Mouse (Mus musculus) liver, adult 2 months (tissue): ENCODE results near the gene Ttc39a.

ENCODE experiments used
- CTCF ChIP-seq: fragments of 200-500 bp; IDR thresholded peaks from 2 replicates; pipeline ENCODE4 v1.5.1; 2011; ENCODE audit warnings: low read depth, low read length, control low read depth
- POLR2A ChIP-seq: fragments of 200-500 bp; IDR thresholded peaks from 2 replicates; pipeline ENCODE4 v1.6.1; 2011; ENCODE audit warnings: low read length, control low read depth; ENCODE audit not compliant: insufficient read depth; ENCODE audit errors: extremely low read depth

DNA sequence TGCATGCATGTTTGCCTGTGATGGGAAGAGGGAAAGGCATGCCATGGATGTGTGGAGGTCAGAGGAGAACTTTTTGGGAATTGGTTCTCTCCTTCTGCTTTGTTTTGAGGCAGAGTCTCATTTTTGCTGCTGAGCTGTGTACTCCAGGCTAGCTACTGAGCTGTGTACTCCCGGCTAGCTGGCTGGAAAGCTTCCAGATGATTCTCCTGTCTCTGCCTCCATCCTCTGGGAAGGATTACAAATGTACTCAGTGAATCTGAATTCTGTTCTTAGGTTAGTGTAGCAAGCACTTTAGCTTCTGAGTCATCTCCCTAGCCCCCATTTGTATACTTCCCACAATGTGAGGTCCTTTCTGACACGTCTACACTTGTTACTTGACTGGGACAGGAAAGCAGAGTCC, 17.0 kb downstream of the Ttc39a start:
- TF ChIP-seq CTCF (no peak), POLR2A (no peak)
